Mouse (Mus musculus) hindbrain, embryonic 12.5 days (tissue): ENCODE data around the gene Clec12a. TPM values are rescaled to one million over a fixed set of nuclear protein-coding genes. Genes with fewer than 3 reads are reported as not detected.

Source experiments
- polyA plus RNA-seq: library from polyadenylated mRNA; unstranded; fragments of >200 nt; fragmentation: Nextera tagmentation; extraction: Ambion mirVana; gene quantifications from 2 replicates; pipeline ENCODE4 v1.2.1, GENCODE M21; 2016

The Clec12a gene
- polyA plus RNA-seq, 1 experiment from 2014 or later: 0.40 TPM

Other genes with a start within 250 kb of the Clec12a start
- gene Clec2e, start 241.8 kb upstream of the Clec12a start, polyA plus RNA-seq: not detected in 2 replicates
- not detected in 2 replicates for gene Clec2d, start 162.1 kb upstream of the Clec12a start, polyA plus RNA-seq
- 0.22 TPM in 1 of 2 replicates, not detected in the other for gene Cd69, start 67.3 kb upstream of the Clec12a start, polyA plus RNA-seq
- not detected in 2 replicates for gene 4922502D21Rik, start 10.9 kb upstream of the Clec12a start, polyA plus RNA-seq
- 0.17 TPM in 1 of 2 replicates, not detected in the other for gene Clec12b, start 43.2 kb downstream of the Clec12a start, polyA plus RNA-seq
- 4.8 TPM in 2 replicates for gene Clec1b, start 54.6 kb downstream of the Clec12a start, polyA plus RNA-seq
- 0.12 and 0.16 TPM in 2 replicates for gene Clec9a, start 66.2 kb downstream of the Clec12a start, polyA plus RNA-seq
- gene Clec1a, start 109.3 kb downstream of the Clec12a start, polyA plus RNA-seq: 0.98 and 1.2 TPM in 2 replicates
- gene Olr1, start 164.5 kb downstream of the Clec12a start, polyA plus RNA-seq: 0.07 TPM in 1 of 2 replicates, not detected in the other
- gene Tmem52b, start 169.9 kb downstream of the Clec12a start, polyA plus RNA-seq: not detected in 2 replicates
- gene Gabarapl1, start 190.5 kb downstream of the Clec12a start, polyA plus RNA-seq: 105 and 106 TPM in 2 replicates
- gene Klre1, start 235.2 kb downstream of the Clec12a start, polyA plus RNA-seq: not detected in 2 replicates
- not detected in 2 replicates for gene Klrd1, start 249.1 kb downstream of the Clec12a start, polyA plus RNA-seq